Mouse (Mus musculus) gastrocnemius, adult 18-20 months (tissue): ENCODE results near the gene Nprl2. TPM values are rescaled to one million over a fixed set of nuclear protein-coding genes. Genes with fewer than 3 reads are reported as not detected.

Experiments used
- DNase-seq: peaks from one replicate; pipeline ENCODE4 v3.0.0; 2021; ENCODE audit warnings: low spot score
- total RNA-seq, 2 experiments: library from RNA; stranded (reverse); gene quantifications; 2 replicates each; pipeline ENCODE4 v1.2.3; 2021

Gene Nprl2
- total RNA-seq, 2 experiments from 2014 or later = 10.7 to 13.7 TPM

GRCm38 (mm10) chr9:107575579-107576356 lies 33.7 kb downstream of the Nprl2 start:
- DNase-seq = no peak

GRCm38 (mm10) chr9:107576357-107577107 lies 34.5 kb downstream of the Nprl2 start, which contains the start of gene Hyal1:
Gene Hyal1 (plus strand): TSS chr9:107576927.
- DNase-seq = peak; percentile 81

GRCm38 (mm10) chr9:107577871-107578270 lies 35.8 kb downstream of the Nprl2 start:
- DNase-seq = no peak

- DNase-seq = no peak
Measured at GRCm38 (mm10) chr9:107578587-107578986, 36.6 kb downstream of the Nprl2 start, which contains the start of gene Naa80. Gene Naa80 (plus strand): TSS chr9:107578887.

- no peak for DNase-seq
Measured at GRCm38 (mm10) chr9:107579023-107579900, 37.2 kb downstream of the Nprl2 start.

GRCm38 (mm10) chr9:107580501-107581317 lies 38.7 kb downstream of the Nprl2 start, which contains the start of gene Hyal3:
Gene Hyal3 (plus strand): TSS chr9:107580818.
- peak; percentile 94 for DNase-seq

GRCm38 (mm10) chr9:107581584-107581983 lies 39.6 kb downstream of the Nprl2 start:
- no peak for DNase-seq

GRCm38 (mm10) chr9:107582509-107583062 lies 40.6 kb downstream of the Nprl2 start:
- no peak for DNase-seq

GRCm38 (mm10) chr9:107583174-107583573 lies 41.1 kb downstream of the Nprl2 start:
- no peak for DNase-seq

- no peak for DNase-seq
Measured at GRCm38 (mm10) chr9:107586504-107586903, 44.5 kb downstream of the Nprl2 start.

GRCm38 (mm10) chr9:107586974-107587832 lies 45.2 kb downstream of the Nprl2 start, which contains the start of gene Ifrd2:
Gene Ifrd2 (plus strand): TSS chr9:107587642.
- DNase-seq = peak; percentile 98

- DNase-seq = no peak
Measured at GRCm38 (mm10) chr9:107587833-107588639, 46.0 kb downstream of the Nprl2 start.

- peak; percentile 83 for DNase-seq
Measured at GRCm38 (mm10) chr9:107590058-107590772, 48.2 kb downstream of the Nprl2 start.

- DNase-seq = no peak
Measured at GRCm38 (mm10) chr9:107590773-107591060, 48.7 kb downstream of the Nprl2 start.

- DNase-seq = peak; percentile 83
Measured at GRCm38 (mm10) chr9:107593101-107593976, 51.3 kb downstream of the Nprl2 start.

GRCm38 (mm10) chr9:107594281-107595062 lies 52.4 kb downstream of the Nprl2 start:
- no peak for DNase-seq
